Mouse (Mus musculus) R1 (cell line): ENCODE measurements around the gene Nkain2.
A peak's percentile ranks its signal among the peaks of the same experiment; 100 is the strongest.
"Not testable (repeated sequence)": the region's sequence is repeated elsewhere in the genome, so short reads cannot be mapped to it uniquely, and the experiment has no call there.

Source experiments
- DNase-seq: peaks from one replicate; pipeline ENCODE4 v3.0.0-alpha.2; 2018; ENCODE audit warnings: low read depth, low spot score

Nkain2 gene

DNA sequence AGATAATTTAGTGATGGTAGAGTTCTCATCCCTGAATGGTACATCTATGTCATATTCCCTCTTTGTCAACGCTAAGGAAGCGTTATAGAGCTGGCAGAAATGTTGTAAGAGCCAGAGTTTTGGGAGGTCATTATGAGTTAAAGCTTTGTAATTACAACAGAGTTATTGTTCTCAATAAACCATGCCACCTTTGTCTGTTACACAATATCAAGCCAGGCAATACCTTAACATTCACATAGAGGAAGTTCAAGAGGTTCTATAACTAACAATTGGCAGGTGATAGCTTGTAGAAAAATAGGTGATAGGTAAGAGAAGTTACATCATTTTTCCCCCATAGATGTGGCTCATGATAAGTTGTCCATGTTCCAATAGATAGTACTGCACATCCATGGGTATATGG lies 832.0 kb downstream of the Nkain2 start:
- no peak for DNase-seq

DNA sequence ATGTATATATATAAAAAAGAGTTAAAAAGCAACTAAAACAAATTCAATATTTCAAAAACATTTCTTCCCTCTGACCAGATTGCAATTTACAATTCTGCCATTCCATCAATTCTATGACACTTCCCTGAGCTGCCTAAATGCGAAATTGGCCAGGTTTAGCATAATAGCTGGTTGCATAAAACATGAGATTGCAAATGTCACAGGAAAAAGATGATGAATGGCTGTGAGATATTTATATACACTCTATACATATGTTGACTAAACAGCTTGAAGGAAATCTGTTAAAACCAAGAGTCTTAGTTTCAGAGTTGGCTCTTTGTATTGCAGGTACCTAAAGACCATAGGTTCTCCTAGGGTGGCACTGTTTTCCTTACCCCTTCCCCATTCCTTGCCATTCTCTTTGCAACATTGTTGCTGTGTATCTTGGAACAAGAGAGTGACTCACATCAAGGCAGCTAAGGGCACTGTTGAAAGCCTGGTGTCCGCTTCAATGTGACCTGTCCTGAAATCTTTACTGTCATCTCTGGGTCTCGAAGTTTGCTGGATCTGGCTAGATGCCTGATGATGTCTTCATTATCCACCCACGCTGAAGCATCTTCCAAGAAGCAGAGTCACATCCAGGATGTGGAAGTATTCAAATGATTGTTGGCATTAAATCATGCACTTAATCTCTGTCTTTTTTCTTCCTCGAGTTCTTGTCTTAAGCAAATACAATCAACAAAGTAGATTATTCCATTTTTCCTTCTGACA lies 837.5 kb downstream of the Nkain2 start:
- DNase-seq = no peak

DNA sequence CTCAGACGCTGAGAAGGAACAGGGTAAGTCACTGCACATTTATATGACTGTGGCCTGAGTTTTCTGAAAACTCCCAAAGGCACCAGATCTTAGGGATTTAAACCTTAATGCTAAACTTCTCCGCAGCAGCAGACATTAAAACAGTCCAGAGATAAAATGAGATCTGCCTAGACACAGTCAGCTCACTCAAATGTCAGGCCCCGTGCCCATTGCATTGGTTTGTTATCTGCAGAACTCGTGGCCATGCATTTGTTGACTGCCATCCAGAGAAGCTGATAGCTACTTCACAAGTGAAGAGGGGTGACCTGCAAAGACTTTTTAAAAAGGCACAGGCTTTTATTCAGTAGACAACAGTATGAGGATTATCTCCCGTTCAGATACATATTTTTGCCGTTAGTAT lies 838.2 kb downstream of the Nkain2 start:
- no peak for DNase-seq

DNA sequence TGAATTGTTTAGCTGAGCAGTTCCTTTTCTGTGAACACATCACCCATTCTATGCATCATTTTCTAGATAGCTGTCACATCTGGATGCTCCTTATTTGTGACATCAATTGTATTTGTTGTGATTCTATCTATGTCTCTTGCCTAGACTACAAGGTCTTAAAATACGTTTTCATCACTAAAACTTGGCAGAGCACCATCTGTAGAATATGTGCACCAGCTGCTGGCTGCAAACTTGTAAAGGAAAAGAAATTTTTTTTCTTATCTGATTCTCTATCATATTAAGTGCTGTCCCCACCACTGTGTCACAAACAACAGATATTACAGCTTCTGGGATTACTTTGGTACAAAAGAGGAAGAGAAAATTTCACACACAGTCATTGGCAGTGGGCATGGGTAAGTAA lies 860.3 kb downstream of the Nkain2 start:
- DNase-seq = no peak

DNA sequence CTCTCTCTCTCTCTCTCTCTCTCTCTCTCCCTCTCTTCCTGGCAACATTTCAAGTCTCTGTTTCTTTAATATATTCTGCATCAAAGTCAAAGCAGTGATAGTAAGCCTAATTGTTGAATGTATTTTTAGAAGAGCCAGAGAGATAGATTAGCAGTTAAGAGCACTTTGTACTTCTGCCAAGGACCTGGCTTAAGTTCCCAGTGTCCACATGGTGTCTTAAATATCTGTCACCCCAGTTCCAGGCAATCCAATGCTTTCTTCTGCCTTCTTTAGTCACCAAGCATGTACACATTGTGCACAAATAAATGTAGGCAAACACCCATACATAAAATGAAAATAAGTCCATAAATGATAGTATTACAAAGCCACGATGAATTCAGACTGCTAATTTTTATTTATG lies 871.9 kb downstream of the Nkain2 start:
- no peak for DNase-seq

DNA sequence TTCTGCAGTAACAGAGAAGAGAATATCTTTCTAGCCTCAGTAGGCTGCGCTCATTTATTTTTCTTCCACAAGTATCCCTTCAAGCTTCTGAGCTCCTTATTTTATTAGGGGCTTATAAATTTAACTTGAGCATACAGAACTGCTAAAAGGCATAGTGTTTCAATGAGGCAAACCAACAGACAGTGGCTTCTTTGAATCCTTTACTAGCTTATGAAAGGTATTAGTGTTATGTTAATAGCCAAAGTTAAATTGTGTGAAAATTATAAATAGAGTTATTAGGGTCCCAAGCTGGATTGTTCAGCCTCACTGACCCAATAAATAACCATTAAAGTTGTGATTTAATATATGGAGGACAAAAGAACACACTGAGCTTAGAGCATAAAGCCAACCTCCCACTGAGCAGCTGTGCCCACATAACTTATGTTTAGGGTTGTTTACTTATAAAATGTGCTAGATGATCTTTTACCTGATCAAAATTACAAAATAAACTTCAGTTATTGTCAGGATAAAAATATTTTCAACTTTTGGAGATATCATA lies 889.0 kb downstream of the Nkain2 start:
- DNase-seq = no peak

DNA sequence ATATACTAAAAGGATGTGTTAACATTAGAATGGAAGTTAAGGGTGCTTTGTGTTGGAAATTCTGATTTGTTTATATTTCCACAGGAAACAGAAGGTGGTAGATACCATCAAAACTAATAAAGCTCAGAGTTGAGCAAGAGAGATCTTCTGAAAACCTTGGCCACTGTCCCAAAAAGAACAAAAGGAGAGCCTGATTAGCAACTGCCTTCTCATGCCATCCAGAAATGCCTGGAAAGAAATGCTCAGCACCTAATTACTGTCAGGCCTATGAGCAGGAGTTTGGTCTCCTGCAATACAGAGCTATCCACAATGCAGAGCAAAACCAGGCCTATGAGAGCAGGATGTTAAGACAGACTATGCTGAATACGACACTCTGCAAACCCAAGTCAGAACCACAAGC lies 897.1 kb downstream of the Nkain2 start:
- DNase-seq = no peak

DNA sequence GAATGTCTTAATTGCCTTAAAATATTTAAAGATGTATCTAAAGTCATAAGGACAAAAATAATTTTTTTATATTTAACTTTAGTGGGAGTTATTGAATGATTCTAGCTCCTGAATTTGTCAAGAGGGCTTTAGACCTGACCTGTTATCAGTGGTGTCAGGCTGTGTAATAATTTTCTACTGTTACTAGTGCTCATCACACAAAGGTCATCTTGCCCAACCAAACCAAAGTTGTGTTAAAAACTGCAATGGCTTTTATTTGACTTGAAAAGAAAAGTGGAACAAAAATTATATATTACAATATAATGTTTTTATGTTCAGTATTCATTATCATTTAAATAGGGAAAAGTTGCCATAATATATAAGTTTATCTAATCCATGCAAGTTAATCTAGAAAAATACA lies 911.9 kb downstream of the Nkain2 start:
- DNase-seq = no peak

DNA sequence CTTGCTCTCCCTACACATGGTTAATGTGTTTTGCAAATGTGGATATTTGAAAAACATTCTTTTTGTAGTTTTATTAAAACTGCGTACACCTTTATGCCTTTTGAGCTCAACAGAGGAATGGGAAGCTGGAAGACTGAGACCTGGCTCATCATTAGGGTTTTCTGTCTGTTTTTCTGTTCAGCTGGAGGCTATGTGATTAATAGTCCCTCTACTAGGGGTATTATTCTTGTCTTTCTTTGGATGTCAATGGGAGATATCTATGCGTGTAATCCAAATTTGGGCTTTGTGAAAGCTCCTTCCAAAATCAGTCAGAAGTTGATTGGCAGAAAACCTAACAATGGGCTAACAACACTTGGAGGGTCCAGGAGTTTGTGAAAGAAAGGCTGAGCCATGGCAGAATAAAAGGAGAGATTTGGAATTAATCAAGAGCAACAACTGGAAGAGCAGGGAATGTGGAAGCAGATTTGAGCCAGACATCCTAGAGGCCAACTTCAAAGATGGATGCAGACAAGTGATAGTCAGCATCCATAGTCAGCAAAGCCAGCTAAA lies 943.0 kb downstream of the Nkain2 start:
- DNase-seq = no peak

DNA sequence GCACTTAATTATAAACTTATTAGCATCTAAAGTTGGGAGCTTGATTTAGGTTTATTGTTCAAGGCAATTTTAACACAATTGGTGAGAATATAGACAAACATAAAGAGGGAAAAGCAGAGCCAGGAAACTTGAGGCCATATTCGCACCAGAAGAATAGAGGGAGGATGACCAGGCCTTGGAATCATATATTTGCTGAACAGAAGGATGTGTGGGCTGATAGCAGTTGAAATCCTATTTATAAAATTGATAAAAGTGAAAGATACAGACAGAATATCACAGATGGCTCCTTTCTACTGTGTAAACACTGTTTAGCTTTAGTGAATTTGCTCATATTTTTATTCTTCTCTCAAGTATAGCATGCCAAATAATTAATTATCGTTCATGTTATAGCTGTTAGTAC lies 958.3 kb downstream of the Nkain2 start:
- DNase-seq = no peak

DNA sequence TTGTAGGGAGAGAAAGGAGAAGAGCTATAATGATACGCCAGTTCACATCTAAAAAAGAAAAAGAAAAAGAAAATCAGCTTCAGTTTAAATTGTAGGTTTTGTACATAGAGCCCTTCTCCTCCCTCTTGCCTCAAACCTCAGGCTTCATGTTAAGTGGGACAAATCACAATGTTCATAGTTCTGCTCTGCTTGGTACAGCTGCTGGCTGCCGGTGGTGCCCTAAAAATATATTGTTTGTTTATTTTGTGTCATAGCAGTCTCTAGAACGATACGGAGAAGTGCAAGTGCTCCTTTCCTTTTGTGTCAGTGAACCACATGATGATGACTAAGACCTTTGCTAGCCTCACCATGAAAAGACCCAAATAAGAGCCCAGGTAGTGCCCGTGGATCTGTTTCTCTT lies 962.6 kb downstream of the Nkain2 start:
- no peak for DNase-seq

DNA sequence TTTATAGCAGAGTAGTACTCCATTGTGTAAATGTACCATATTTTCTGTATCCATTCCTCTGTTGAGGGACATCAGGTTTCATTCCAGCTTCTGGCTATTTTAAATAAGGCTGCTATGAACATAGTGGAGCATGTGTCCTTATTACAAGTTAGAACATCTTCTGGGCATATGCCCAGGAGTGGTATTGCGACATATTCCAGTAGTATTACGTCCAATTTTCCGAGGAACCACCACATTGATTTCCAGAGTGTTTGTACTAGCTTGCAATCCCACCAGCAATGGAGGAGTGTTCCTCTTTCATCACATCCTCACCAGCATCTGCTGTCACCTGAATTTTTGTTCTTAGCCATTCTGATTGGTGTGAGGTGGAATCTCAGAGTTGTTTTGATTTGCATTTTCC lies 969.4 kb downstream of the Nkain2 start:
- DNase-seq = not testable (repeated sequence)

DNA sequence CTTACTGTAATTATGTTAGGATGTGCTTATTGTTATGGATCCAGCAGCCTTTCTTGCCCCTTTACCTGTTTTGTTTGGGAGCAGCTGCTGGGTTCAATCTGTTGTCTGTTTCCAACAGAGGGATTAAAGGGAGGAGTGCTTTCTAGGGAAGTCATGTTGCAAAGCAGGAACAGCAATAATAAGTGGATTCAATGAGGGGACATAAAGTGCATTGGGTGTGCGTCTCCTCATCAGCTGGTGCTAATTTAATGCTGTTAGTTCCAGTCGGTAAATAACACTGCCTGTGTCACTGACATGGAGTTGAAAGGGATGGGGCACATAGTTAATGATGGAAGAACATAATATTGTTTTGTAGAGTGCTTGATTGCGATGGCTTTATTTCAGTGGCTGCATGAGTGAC lies 982.8 kb downstream of the Nkain2 start:
- DNase-seq = no peak

DNA sequence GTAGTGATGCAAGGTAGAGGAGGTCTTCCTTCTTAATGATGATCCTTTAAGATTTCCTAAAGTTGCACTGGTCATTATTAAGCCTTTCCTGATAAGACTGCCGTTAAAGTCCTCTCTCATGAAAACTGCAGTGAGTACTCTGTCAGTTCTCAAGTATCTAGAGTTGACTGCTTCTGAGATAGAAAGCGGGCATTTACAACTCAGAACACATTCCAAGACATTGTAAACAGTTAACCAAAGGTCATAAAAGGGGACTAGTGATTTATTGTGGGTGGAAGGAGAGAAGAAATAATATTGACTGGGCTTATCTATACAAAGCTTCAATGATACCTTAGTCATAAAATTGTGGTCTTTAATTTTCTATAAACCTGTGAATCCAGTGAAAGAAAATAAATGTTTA lies 990.8 kb downstream of the Nkain2 start:
- no peak for DNase-seq

DNA sequence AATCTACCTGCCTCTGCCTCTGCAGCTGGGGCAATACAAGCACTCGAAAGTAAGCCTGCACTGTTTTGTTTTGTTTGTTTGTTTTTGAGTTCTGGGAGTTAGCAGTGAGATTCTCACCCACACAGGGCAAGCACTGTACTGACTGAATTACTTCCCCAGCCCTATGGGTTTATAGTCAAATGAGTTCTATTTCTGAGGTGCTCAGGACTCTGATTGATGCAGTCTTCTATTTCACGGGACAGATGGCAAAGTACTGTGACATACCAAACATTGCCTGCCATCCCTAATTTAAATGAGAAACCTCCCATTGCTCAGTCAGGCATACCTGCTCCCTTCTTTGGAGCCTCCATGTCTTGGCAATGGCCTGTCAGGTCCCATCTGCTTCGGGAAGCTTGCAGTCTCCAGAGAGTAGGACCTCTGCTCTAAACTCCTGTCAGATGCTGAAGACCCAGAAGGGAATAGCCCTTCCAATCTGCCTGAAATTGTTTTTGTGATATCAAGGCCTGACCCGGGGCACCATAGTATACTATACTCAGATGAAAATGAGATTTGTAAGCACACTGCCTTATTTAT lies 1016.9 kb downstream of the Nkain2 start:
- no peak for DNase-seq

DNA sequence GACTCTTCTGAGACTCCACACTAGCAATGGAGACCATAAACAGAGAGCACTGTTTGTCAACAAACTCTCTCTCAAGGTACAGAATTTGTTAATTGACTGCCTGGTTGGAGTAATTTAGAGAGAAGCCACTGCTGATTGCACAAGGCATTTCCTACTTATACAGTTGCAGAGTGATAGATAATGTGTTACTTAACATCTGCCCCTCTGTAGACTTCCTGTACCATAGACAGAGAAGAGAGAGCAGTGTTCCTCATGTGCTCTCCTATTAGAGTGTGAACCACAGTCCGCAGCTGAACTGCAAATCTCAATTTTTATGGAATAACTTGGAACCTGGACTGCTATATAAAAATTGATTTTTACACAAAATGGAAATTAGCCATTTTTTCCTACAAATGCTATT lies 1022.0 kb downstream of the Nkain2 start:
- no peak for DNase-seq

DNA sequence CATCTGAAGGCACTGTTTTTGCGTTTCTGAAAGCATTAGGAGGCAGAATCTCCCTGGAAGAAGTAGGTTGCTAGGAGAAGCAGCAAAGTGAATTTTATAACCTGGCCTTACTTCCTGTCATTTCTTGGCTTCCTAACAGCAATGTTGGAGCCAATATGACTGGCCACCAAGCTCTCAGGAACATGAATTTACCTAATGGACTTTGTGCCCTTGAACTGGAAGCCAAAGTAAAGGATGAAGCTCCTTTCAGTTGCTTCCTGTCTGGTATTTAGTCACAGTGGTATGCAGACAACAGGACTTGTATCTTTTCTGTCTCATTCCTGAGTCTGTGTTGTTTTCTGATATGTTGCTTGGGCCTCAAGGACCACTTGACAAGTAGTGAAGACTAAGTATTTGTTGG lies 1063.2 kb downstream of the Nkain2 start:
- no peak for DNase-seq

DNA sequence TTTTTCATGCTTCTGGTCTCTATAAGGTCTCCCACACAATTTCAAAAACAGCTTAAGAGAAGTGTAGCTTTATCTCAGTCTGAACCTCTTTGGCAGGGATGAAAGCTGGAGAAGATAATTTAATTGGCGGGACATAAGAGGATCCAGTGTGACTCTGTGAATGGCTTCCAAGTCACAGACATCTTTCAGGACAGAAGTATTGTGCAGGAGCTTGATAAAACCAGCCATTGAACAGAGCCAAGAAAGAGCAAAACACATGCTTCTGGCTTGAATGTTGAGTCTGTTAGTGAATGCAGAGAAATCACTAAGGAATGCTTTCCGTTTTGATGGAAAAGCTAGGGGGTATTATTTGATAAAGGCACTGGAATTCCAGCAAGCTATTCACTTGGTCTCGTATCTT lies 1077.7 kb downstream of the Nkain2 start:
- DNase-seq = no peak

DNA sequence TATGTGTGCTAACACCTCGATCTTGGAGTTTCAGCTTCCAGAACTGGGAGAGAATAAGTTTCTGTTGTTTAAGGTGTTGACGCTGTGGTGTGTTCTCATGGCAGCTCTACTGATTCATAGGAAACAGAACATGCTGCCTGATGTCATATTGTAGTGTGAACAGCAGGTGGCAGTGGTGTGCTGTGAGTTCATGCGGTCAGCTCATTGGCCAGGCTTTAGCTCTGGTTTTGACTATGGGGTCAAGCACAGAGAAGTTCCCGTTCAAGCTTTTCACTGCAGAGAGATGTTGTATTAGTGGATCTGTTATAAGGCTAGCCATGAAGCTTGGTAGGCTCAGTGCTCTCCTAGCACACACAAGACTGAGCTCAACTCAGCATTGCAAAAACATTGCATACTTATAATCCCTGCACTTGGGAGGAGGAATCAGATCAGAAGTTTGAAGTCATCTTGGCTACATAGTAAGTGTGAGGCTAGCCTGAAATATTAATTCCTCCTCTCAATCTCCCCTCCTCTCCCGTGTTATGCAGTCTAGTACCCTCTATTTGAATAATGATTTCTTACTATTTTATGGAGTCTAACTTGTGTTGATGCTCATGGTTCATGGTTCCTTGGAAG lies 1147.7 kb downstream of the Nkain2 start:
- peak; percentile 67 for DNase-seq

DNA sequence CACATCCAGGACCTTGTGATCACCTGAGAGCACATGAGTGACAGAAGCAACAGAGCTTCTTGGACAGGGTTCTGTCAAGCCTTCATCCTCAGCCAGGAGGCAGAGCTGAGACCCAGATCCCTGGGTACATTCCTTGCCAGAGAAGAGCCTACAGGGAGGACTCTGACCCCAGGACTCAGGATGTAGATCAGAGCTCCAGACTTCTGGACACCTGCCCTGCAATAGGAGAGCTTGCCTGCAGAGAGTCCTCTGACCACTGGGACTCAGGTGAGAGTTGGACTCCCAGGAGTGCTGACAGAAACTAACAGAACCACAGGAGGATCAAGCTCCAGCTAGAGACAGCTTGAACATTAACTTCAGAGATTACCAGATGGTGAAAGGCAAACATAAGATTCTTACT lies 1162.2 kb downstream of the Nkain2 start:
- DNase-seq = no peak

DNA sequence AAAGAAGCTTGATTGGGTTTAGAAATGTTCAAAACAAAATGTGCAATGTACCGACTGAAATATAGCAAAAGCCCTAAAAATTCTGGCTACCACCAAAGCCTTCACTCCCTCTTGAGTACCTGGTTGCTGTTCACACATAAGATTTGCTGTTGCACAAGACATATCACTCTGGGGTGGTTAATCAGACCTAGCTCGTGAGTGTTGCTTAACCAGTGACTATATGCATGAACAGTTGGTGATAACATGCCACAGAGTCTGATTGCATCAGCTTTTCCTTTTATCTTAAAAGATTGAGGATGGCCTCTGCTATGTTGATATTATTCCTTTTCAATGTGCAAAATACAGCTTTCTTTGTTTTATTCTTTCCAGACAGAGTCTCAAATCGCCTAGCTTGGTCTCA lies 1243.0 kb downstream of the Nkain2 start:
- no peak for DNase-seq

DNA sequence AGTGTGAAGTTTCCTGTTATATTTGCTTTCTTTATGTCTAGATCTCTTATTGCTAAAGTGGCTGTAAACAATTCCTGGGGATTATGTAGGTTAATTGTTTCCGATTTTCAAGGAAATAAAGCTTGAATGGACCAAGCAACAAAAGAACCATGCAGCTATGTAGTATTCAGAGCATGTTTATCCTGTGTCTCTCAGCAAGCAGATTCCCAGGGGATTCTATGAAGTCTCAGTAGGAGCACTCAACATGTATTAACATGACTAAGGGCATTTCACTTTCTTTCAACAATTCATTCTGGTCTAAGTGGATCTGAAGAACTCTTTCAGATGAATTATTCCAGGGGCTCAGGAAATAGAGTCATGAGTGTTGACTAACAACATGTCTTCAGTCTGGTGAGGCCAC lies 1244.2 kb downstream of the Nkain2 start:
- DNase-seq = peak; percentile 44
